Mouse (Mus musculus): Measurements from ENCODE around the gene 1700129C05Rik. TPM values are rescaled to one million over a fixed set of nuclear protein-coding genes. Genes with fewer than 3 reads are reported as not detected.

The 1700129C05Rik gene
- not detected in 2 replicates for polyA plus RNA-seq (2014; fragmentation: Nextera tagmentation; extraction: Ambion mirVana)

DNA sequence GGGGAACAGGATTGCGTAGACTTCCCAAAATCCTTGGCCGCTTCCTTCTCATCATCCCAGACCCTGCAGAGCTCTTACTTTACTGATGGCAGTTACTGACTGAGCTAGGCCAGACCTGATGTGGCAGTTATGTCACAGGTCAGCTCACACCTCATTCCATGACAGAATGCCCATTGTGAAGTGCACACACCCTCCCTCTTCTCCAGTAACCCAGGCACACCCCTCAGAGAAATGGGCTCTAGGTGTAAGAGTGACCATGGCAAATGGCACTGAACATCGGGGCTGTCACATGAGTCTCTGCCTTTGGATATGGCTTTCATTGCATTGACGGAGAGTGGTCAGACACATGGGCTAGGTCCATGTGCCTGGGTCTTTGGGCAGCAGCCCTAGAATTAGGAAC is at the start of gene 1700129C05Rik:
TSS of gene 1700129C05Rik (minus strand) at position 101 of the 400 bp plus-strand sequence.
- no peak within 1 kb of the TSS for H3K4me3 ChIP-seq (ENCODE audit: low read depth, low read length)
- H3K4me2 ChIP-seq: no peak within 1 kb of the TSS
- 86% methylated on average over 4 of the region's 4 CpGs for WGBS
- no peaks in the 10 kb centered on the region for H3K9me3 ChIP-seq (ENCODE audit: control insufficient read depth, low read length)
- ATAC-seq (replicated peaks; ENCODE audit: low FRiP score) (no peak), DNase-seq (ENCODE audit: low spot score) (no peak)
- no peak within 1 kb of the TSS for H3K9ac ChIP-seq (ENCODE audit: low read depth, low read length)
- H3K27ac ChIP-seq (ENCODE audit: low read depth, low read length): no peak within 1 kb of the TSS
- H3K27me3 ChIP-seq (replicated peaks; ENCODE audit: control insufficient read depth, insufficient read depth, low read length): no peaks in the 10 kb centered on the region
- H3K4me1 ChIP-seq (replicated peaks; ENCODE audit: control insufficient read depth, insufficient read depth, low read length): no peaks in the 10 kb centered on the region
- no peaks in the 10 kb centered on the region for H3K36me3 ChIP-seq (ENCODE audit: control insufficient read depth, insufficient read depth, low read length)

DNA sequence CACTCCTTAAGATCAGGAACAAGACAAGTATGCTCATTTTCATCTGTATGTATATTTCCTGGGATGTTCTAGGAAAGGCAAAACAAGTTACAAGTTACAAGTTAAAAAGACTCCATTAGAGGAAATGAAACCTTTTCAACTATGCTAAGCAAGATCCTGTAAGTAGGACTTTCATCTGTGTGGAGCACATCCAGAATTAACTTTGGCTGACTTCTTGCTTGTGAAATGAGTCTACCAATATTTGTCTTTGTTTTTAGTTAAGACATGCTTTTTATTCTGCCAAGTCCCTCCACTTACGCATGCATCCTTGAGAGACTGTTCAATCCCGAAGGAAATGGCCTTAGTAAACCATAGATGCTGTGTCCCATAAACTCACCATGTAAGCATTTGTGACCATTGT is 43.4 kb upstream of the 1700129C05Rik start:
- Histone ChIP-seq H3K4me1 (replicated peaks; ENCODE audit: control insufficient read depth, insufficient read depth, low read length) (no peaks in the 10 kb centered on the region), H3K4me2 (no peak overlapping the region), H3K27ac (ENCODE audit: low read depth, low read length) (no peak overlapping the region), H3K27me3 (replicated peaks; ENCODE audit: control insufficient read depth, insufficient read depth, low read length) (no peaks in the 10 kb centered on the region), H3K36me3 (ENCODE audit: control insufficient read depth, insufficient read depth, low read length) (no peaks in the 10 kb centered on the region), H3K9ac (ENCODE audit: low read depth, low read length) (no peak overlapping the region), H3K9me3 (ENCODE audit: control insufficient read depth, low read length) (no peaks in the 10 kb centered on the region), H3K4me3 (ENCODE audit: low read depth, low read length) (no peak overlapping the region)
- ATAC-seq (replicated peaks; ENCODE audit: low FRiP score) (no peak), DNase-seq (ENCODE audit: low spot score) (no peak)
- 85% methylated on average over 2 of the region's 2 CpGs for WGBS

GRCm38 (mm10) chr14:59185514-59185913 is 42.8 kb upstream of the 1700129C05Rik start:
- H3K4me1 ChIP-seq (replicated peaks; ENCODE audit: control insufficient read depth, insufficient read depth, low read length): no peaks in the 10 kb centered on the region
- H3K4me2 ChIP-seq: no peak overlapping the region
- H3K27ac ChIP-seq (ENCODE audit: low read depth, low read length): no peak overlapping the region
- no peaks in the 10 kb centered on the region for H3K36me3 ChIP-seq (ENCODE audit: control insufficient read depth, insufficient read depth, low read length)
- DNase-seq (ENCODE audit: low spot score) (no peak), ATAC-seq (replicated peaks; ENCODE audit: low FRiP score) (no peak)
- no peaks in the 10 kb centered on the region for H3K9me3 ChIP-seq (ENCODE audit: control insufficient read depth, low read length)
- H3K9ac ChIP-seq (ENCODE audit: low read depth, low read length): no peak overlapping the region
- H3K4me3 ChIP-seq (ENCODE audit: low read depth, low read length): no peak overlapping the region
- H3K27me3 ChIP-seq (replicated peaks; ENCODE audit: control insufficient read depth, insufficient read depth, low read length): no peaks in the 10 kb centered on the region

GRCm38 (mm10) chr14:59182732-59183131 is 40.0 kb upstream of the 1700129C05Rik start:
- no peaks in the 10 kb centered on the region for H3K36me3 ChIP-seq (ENCODE audit: control insufficient read depth, insufficient read depth, low read length)
- WGBS: 54% methylated on average over 2 of the region's 2 CpGs
- H3K9ac ChIP-seq (ENCODE audit: low read depth, low read length): no peak overlapping the region
- no peak for DNase-seq (ENCODE audit: low spot score)
- no peak overlapping the region for H3K27ac ChIP-seq (ENCODE audit: low read depth, low read length)
- no peaks in the 10 kb centered on the region for H3K27me3 ChIP-seq (replicated peaks; ENCODE audit: control insufficient read depth, insufficient read depth, low read length)
- no peaks in the 10 kb centered on the region for H3K9me3 ChIP-seq (ENCODE audit: control insufficient read depth, low read length)
- no peak overlapping the region for H3K4me3 ChIP-seq (ENCODE audit: low read depth, low read length)
- no peak for ATAC-seq (replicated peaks; ENCODE audit: low FRiP score)
- no peaks in the 10 kb centered on the region for H3K4me1 ChIP-seq (replicated peaks; ENCODE audit: control insufficient read depth, insufficient read depth, low read length)
- H3K4me2 ChIP-seq: no peak overlapping the region

GRCm38 (mm10) chr14:59178649-59179048 is 36.0 kb upstream of the 1700129C05Rik start, which contains the start of gene Gm5142:
Gene Gm5142, minus strand, starts transcription at chr14:59178749.
- no peak for ATAC-seq (replicated peaks; ENCODE audit: low FRiP score)
- H3K4me1 ChIP-seq (replicated peaks; ENCODE audit: control insufficient read depth, insufficient read depth, low read length): no peaks in the 10 kb centered on the region
- 83% methylated on average over 3 of the region's 3 CpGs for WGBS

GRCm38 (mm10) chr14:59157016-59157698 is 14.5 kb upstream of the 1700129C05Rik start:
- no peak overlapping the region for H3K4me3 ChIP-seq (ENCODE audit: low read depth, low read length)
- 51% methylated on average over 3 of the region's 3 CpGs for WGBS
- no peak overlapping the region for H3K27ac ChIP-seq (ENCODE audit: low read depth, low read length)
- H3K4me1 ChIP-seq (replicated peaks; ENCODE audit: control insufficient read depth, insufficient read depth, low read length): no peaks in the 10 kb centered on the region
- H3K4me2 ChIP-seq: no peak overlapping the region
- no peaks in the 10 kb centered on the region for H3K9me3 ChIP-seq (ENCODE audit: control insufficient read depth, low read length)
- H3K36me3 ChIP-seq (ENCODE audit: control insufficient read depth, insufficient read depth, low read length): no peaks in the 10 kb centered on the region
- no peak overlapping the region for H3K9ac ChIP-seq (ENCODE audit: low read depth, low read length)
- no peak for DNase-seq (ENCODE audit: low spot score)
- no peak for ATAC-seq (replicated peaks; ENCODE audit: low FRiP score)
- H3K27me3 ChIP-seq (replicated peaks; ENCODE audit: control insufficient read depth, insufficient read depth, low read length): no peaks in the 10 kb centered on the region

More at GRCm38 (mm10) chr14:59178649-59179048, 36.0 kb upstream of the 1700129C05Rik start, which contains the start of gene Gm5142:
- H3K4me3 ChIP-seq (ENCODE audit: low read depth, low read length): no peak within 1 kb of the TSS
- H3K9me3 ChIP-seq (ENCODE audit: control insufficient read depth, low read length): no peaks in the 10 kb centered on the region
- no peak within 1 kb of the TSS for H3K9ac ChIP-seq (ENCODE audit: low read depth, low read length)
- H3K27ac ChIP-seq (ENCODE audit: low read depth, low read length): no peak within 1 kb of the TSS
- H3K4me2 ChIP-seq: no peak within 1 kb of the TSS
- no peaks in the 10 kb centered on the region for H3K27me3 ChIP-seq (replicated peaks; ENCODE audit: control insufficient read depth, insufficient read depth, low read length)
- DNase-seq (ENCODE audit: low spot score): no peak
- H3K36me3 ChIP-seq (ENCODE audit: control insufficient read depth, insufficient read depth, low read length): no peaks in the 10 kb centered on the region

- no peak overlapping the region for H3K27ac ChIP-seq (ENCODE audit: low read depth, low read length)
- no peaks in the 10 kb centered on the region for H3K27me3 ChIP-seq (replicated peaks; ENCODE audit: control insufficient read depth, insufficient read depth, low read length)
- H3K4me3 ChIP-seq (ENCODE audit: low read depth, low read length): no peak overlapping the region
- ATAC-seq (replicated peaks; ENCODE audit: low FRiP score) (no peak), DNase-seq (ENCODE audit: low spot score) (no peak)
- H3K4me2 ChIP-seq: no peak overlapping the region
- H3K4me1 ChIP-seq (replicated peaks; ENCODE audit: control insufficient read depth, insufficient read depth, low read length): no peaks in the 10 kb centered on the region
- no peak overlapping the region for H3K9ac ChIP-seq (ENCODE audit: low read depth, low read length)
- H3K9me3 ChIP-seq (ENCODE audit: control insufficient read depth, low read length): no peaks in the 10 kb centered on the region
- H3K36me3 ChIP-seq (ENCODE audit: control insufficient read depth, insufficient read depth, low read length): no peaks in the 10 kb centered on the region
- WGBS: 75% methylated on average over 2 of the region's 2 CpGs
These were observed 12.9 kb upstream of the 1700129C05Rik start for GRCm38 (mm10) chr14:59155589-59155988.

GRCm38 (mm10) chr14:59114281-59114680 is 28.4 kb downstream of the 1700129C05Rik start:
- WGBS: 9% methylated on average over 2 of the region's 2 CpGs
- Histone ChIP-seq H3K27ac (ENCODE audit: low read depth, low read length) (no peak overlapping the region), H3K36me3 (ENCODE audit: control insufficient read depth, insufficient read depth, low read length) (no peaks in the 10 kb centered on the region), H3K27me3 (replicated peaks; ENCODE audit: control insufficient read depth, insufficient read depth, low read length) (no peaks in the 10 kb centered on the region), H3K4me2 (no peak overlapping the region), H3K4me3 (ENCODE audit: low read depth, low read length) (no peak overlapping the region), H3K4me1 (replicated peaks; ENCODE audit: control insufficient read depth, insufficient read depth, low read length) (no peaks in the 10 kb centered on the region), H3K9me3 (ENCODE audit: control insufficient read depth, low read length) (no peaks in the 10 kb centered on the region), H3K9ac (ENCODE audit: low read depth, low read length) (no peak overlapping the region)
- no peak for ATAC-seq (replicated peaks; ENCODE audit: low FRiP score)
- no peak for DNase-seq (ENCODE audit: low spot score)

GRCm38 (mm10) chr14:59104006-59104605 is 38.6 kb downstream of the 1700129C05Rik start:
- Histone ChIP-seq H3K27me3 (replicated peaks; ENCODE audit: control insufficient read depth, insufficient read depth, low read length) (no peaks in the 10 kb centered on the region), H3K4me2 (no peak overlapping the region), H3K4me1 (replicated peaks; ENCODE audit: control insufficient read depth, insufficient read depth, low read length) (no peaks in the 10 kb centered on the region), H3K36me3 (ENCODE audit: control insufficient read depth, insufficient read depth, low read length) (no peaks in the 10 kb centered on the region), H3K9ac (ENCODE audit: low read depth, low read length) (no peak overlapping the region), H3K4me3 (ENCODE audit: low read depth, low read length) (no peak overlapping the region), H3K9me3 (ENCODE audit: control insufficient read depth, low read length) (no peaks in the 10 kb centered on the region), H3K27ac (ENCODE audit: low read depth, low read length) (no peak overlapping the region)
- DNase-seq (ENCODE audit: low spot score) (no peak), ATAC-seq (replicated peaks; ENCODE audit: low FRiP score) (no peak)
- WGBS: 42% methylated on average over 10 of the region's 10 CpGs
